Mouse (Mus musculus): ENCODE data around the gene Ank2.
A peak's percentile ranks its signal among the peaks of the same experiment; 100 is the strongest.
"Not testable (repeated sequence)": the region's sequence is repeated elsewhere in the genome, so short reads cannot be mapped to it uniquely, and the experiment has no call there.

Gene Ank2

GRCm38 (mm10) chr3:127481658-127482057, 17.5 kb downstream of the Ank2 start:
- DNase-seq (ENCODE audit: low spot score) = no peak

GRCm38 (mm10) chr3:127480369-127480768, 18.8 kb downstream of the Ank2 start:
- DNase-seq (ENCODE audit: low spot score) = not testable (repeated sequence)

- DNase-seq (ENCODE audit: low spot score) = no peak
These were observed 25.0 kb downstream of the Ank2 start for GRCm38 (mm10) chr3:127474115-127474514.

GRCm38 (mm10) chr3:127469164-127469752, 29.9 kb downstream of the Ank2 start:
- no peak for DNase-seq (ENCODE audit: low spot score)

GRCm38 (mm10) chr3:127468569-127468968, 30.6 kb downstream of the Ank2 start:
- DNase-seq (ENCODE audit: low spot score) = no peak

GRCm38 (mm10) chr3:127463816-127464480, 35.2 kb downstream of the Ank2 start:
- no peak for DNase-seq (ENCODE audit: low spot score)

GRCm38 (mm10) chr3:127463165-127463564, 36.0 kb downstream of the Ank2 start:
- no peak for DNase-seq (ENCODE audit: low spot score)

- DNase-seq (ENCODE audit: low spot score) = no peak
These were observed 36.7 kb downstream of the Ank2 start for GRCm38 (mm10) chr3:127462413-127462812.

GRCm38 (mm10) chr3:127460891-127461437, 38.2 kb downstream of the Ank2 start:
- DNase-seq (ENCODE audit: low spot score) = no peak

- no peak for DNase-seq (ENCODE audit: low spot score)
These were observed 39.3 kb downstream of the Ank2 start for GRCm38 (mm10) chr3:127459858-127460257.

GRCm38 (mm10) chr3:127458925-127459324, 40.2 kb downstream of the Ank2 start:
- DNase-seq (ENCODE audit: low spot score) = no peak

- no peak for DNase-seq (ENCODE audit: low spot score)
These were observed 40.7 kb downstream of the Ank2 start for GRCm38 (mm10) chr3:127458420-127458798.

- DNase-seq (ENCODE audit: low spot score) = no peak
These were observed 41.3 kb downstream of the Ank2 start for GRCm38 (mm10) chr3:127457761-127458419.

GRCm38 (mm10) chr3:127453738-127454137, 45.4 kb downstream of the Ank2 start:
- DNase-seq (ENCODE audit: low spot score) = no peak

GRCm38 (mm10) chr3:127453254-127453653, 45.9 kb downstream of the Ank2 start:
- DNase-seq (ENCODE audit: low spot score) = no peak

- DNase-seq (ENCODE audit: low spot score) = no peak
These were observed 46.9 kb downstream of the Ank2 start for GRCm38 (mm10) chr3:127452233-127452632.

- DNase-seq (ENCODE audit: low spot score) = no peak
These were observed 47.4 kb downstream of the Ank2 start for GRCm38 (mm10) chr3:127451741-127452140.

GRCm38 (mm10) chr3:127451070-127451469, 48.1 kb downstream of the Ank2 start:
- DNase-seq (ENCODE audit: low spot score) = no peak

- DNase-seq (ENCODE audit: low spot score) = peak; percentile 13
These were observed 53.0 kb downstream of the Ank2 start for GRCm38 (mm10) chr3:127446173-127446572.

GRCm38 (mm10) chr3:127433291-127433690, 65.9 kb downstream of the Ank2 start:
- DNase-seq (ENCODE audit: low spot score) = no peak

- DNase-seq (ENCODE audit: low spot score) = no peak
These were observed 69.3 kb downstream of the Ank2 start for GRCm38 (mm10) chr3:127429866-127430265.

GRCm38 (mm10) chr3:127428527-127428926, 70.6 kb downstream of the Ank2 start:
- no peak for DNase-seq (ENCODE audit: low spot score)

GRCm38 (mm10) chr3:127416950-127417349, 82.2 kb downstream of the Ank2 start:
- no peak for DNase-seq (ENCODE audit: low spot score)

Measured in lung, postnatal 25 days (tissue).